Mouse (Mus musculus): Measurements from ENCODE around the gene Dohh. TPM values are rescaled to one million over a fixed set of nuclear protein-coding genes. Genes with fewer than 3 reads are reported as not detected.
A peak's percentile ranks its signal among the peaks of the same experiment; 100 is the strongest.

Gene Dohh
- polyA plus RNA-seq, 1 experiment from 2014 or later: 61.0 TPM

- 51% methylated on average over 18 of the region's 18 CpGs for WGBS
- Histone ChIP-seq H3K27me3 (ENCODE audit: control insufficient read depth, insufficient read depth, low read length) (0 out of 2 replicates have a peak, but pooled peaks cover 2% of the 10 kb centered on the region), H3K27ac (ENCODE audit: low read depth, low read length) (peak overlapping the region; percentile 46), H3K36me3 (ENCODE audit: control insufficient read depth, insufficient read depth, low read length) (peaks cover 5% of the 10 kb centered on the region; the same call in 1 of the 2 replicates), H3K9ac (replicated peaks; ENCODE audit: low read depth, low read length) (no peak overlapping the region), H3K4me1 (ENCODE audit: control insufficient read depth, insufficient read depth, low read length) (peaks cover 46% of the 10 kb centered on the region), H3K9me3 (ENCODE audit: control insufficient read depth, low read length) (no peaks in the 10 kb centered on the region), H3K4me3 (ENCODE audit: low read depth, low read length) (no peak overlapping the region), H3K4me2 (ENCODE audit: low read depth, low read length) (no peak overlapping the region)
- ATAC-seq (ENCODE audit: low read depth): no peak
Measured at GRCm38 (mm10) chr10:81411471-81412400, 27.5 kb downstream of the Dohh start.

- 0 out of 2 replicates have a peak, but pooled peaks cover 2% of the 10 kb centered on the region for H3K27me3 ChIP-seq (ENCODE audit: control insufficient read depth, insufficient read depth, low read length)
- H3K4me2 ChIP-seq (ENCODE audit: low read depth, low read length): no peak overlapping the region
- ATAC-seq (ENCODE audit: low read depth): no peak
- H3K9ac ChIP-seq (replicated peaks; ENCODE audit: low read depth, low read length): no peak overlapping the region
- 76% methylated on average over 16 of the region's 16 CpGs for WGBS
- no peaks in the 10 kb centered on the region for H3K9me3 ChIP-seq (ENCODE audit: control insufficient read depth, low read length)
- no peaks in the 10 kb centered on the region for H3K36me3 ChIP-seq (ENCODE audit: control insufficient read depth, insufficient read depth, low read length)
- peak overlapping the region; percentile 46 for H3K27ac ChIP-seq (ENCODE audit: low read depth, low read length)
- H3K4me1 ChIP-seq (ENCODE audit: control insufficient read depth, insufficient read depth, low read length): peaks cover 43% of the 10 kb centered on the region
- no peak overlapping the region for H3K4me3 ChIP-seq (ENCODE audit: low read depth, low read length)
Measured at GRCm38 (mm10) chr10:81412586-81413309, 28.5 kb downstream of the Dohh start.

- Histone ChIP-seq H3K36me3 (ENCODE audit: control insufficient read depth, insufficient read depth, low read length) (no peaks in the 10 kb centered on the region), H3K9me3 (ENCODE audit: control insufficient read depth, low read length) (no peaks in the 10 kb centered on the region), H3K4me1 (ENCODE audit: control insufficient read depth, insufficient read depth, low read length) (peaks cover 41% of the 10 kb centered on the region), H3K4me2 (ENCODE audit: low read depth, low read length) (no peak overlapping the region), H3K9ac (replicated peaks; ENCODE audit: low read depth, low read length) (0 out of 2 replicates have a peak overlapping the region, but pooled peaks have one; percentile 8), H3K27ac (ENCODE audit: low read depth, low read length) (no peak overlapping the region), H3K27me3 (ENCODE audit: control insufficient read depth, insufficient read depth, low read length) (no peaks in the 10 kb centered on the region), H3K4me3 (ENCODE audit: low read depth, low read length) (no peak overlapping the region)
- WGBS: 28% methylated on average over 26 of the region's 26 CpGs
- no peak for ATAC-seq (ENCODE audit: low read depth)
Measured at GRCm38 (mm10) chr10:81413310-81414261, 29.4 kb downstream of the Dohh start.

- H3K4me1 ChIP-seq (ENCODE audit: control insufficient read depth, insufficient read depth, low read length): peaks cover 41% of the 10 kb centered on the region
- no peak for ATAC-seq (ENCODE audit: low read depth)
- no peak overlapping the region for H3K27ac ChIP-seq (ENCODE audit: low read depth, low read length)
- H3K36me3 ChIP-seq (ENCODE audit: control insufficient read depth, insufficient read depth, low read length): no peaks in the 10 kb centered on the region
- H3K9me3 ChIP-seq (ENCODE audit: control insufficient read depth, low read length): no peaks in the 10 kb centered on the region
- H3K4me2 ChIP-seq (ENCODE audit: low read depth, low read length): no peak overlapping the region
- H3K9ac ChIP-seq (replicated peaks; ENCODE audit: low read depth, low read length): 0 out of 2 replicates have a peak overlapping the region, but pooled peaks have one; percentile 0
- H3K4me3 ChIP-seq (ENCODE audit: low read depth, low read length): no peak overlapping the region
- H3K27me3 ChIP-seq (ENCODE audit: control insufficient read depth, insufficient read depth, low read length): no peaks in the 10 kb centered on the region
Measured at GRCm38 (mm10) chr10:81414682-81415081, 30.5 kb downstream of the Dohh start.

- WGBS: 77% methylated on average over 5 of the region's 5 CpGs
- H3K4me2 ChIP-seq (ENCODE audit: low read depth, low read length): no peak overlapping the region
- no peaks in the 10 kb centered on the region for H3K9me3 ChIP-seq (ENCODE audit: control insufficient read depth, low read length)
- ATAC-seq (ENCODE audit: low read depth): no peak
- peaks cover 3% of the 10 kb centered on the region; the same call in 1 of the 2 replicates for H3K36me3 ChIP-seq (ENCODE audit: control insufficient read depth, insufficient read depth, low read length)
- no peak overlapping the region for H3K9ac ChIP-seq (replicated peaks; ENCODE audit: low read depth, low read length)
- H3K27me3 ChIP-seq (ENCODE audit: control insufficient read depth, insufficient read depth, low read length): no peaks in the 10 kb centered on the region
- no peak overlapping the region for H3K4me3 ChIP-seq (ENCODE audit: low read depth, low read length)
- peaks cover 41% of the 10 kb centered on the region for H3K4me1 ChIP-seq (ENCODE audit: control insufficient read depth, insufficient read depth, low read length)
- H3K27ac ChIP-seq (ENCODE audit: low read depth, low read length): no peak overlapping the region
Measured at GRCm38 (mm10) chr10:81415146-81415545, 30.9 kb downstream of the Dohh start.

- peaks cover 41% of the 10 kb centered on the region for H3K4me1 ChIP-seq (ENCODE audit: control insufficient read depth, insufficient read depth, low read length)
- H3K4me3 ChIP-seq (ENCODE audit: low read depth, low read length): no peak overlapping the region
- H3K27ac ChIP-seq (ENCODE audit: low read depth, low read length): no peak overlapping the region
- H3K9me3 ChIP-seq (ENCODE audit: control insufficient read depth, low read length): no peaks in the 10 kb centered on the region
- ATAC-seq (ENCODE audit: low read depth): no peak
- no peak overlapping the region for H3K9ac ChIP-seq (replicated peaks; ENCODE audit: low read depth, low read length)
- H3K27me3 ChIP-seq (ENCODE audit: control insufficient read depth, insufficient read depth, low read length): no peaks in the 10 kb centered on the region
- H3K4me2 ChIP-seq (ENCODE audit: low read depth, low read length): no peak overlapping the region
- 68% methylated on average over 17 of the region's 17 CpGs for WGBS
- H3K36me3 ChIP-seq (ENCODE audit: control insufficient read depth, insufficient read depth, low read length): peaks cover 4% of the 10 kb centered on the region; the same call in 1 of the 2 replicates
Measured at GRCm38 (mm10) chr10:81415549-81416310, 31.5 kb downstream of the Dohh start.

- Histone ChIP-seq H3K27ac (ENCODE audit: low read depth, low read length) (peak overlapping the region; percentile 31), H3K9ac (replicated peaks; ENCODE audit: low read depth, low read length) (peak overlapping the region; percentile 7; the same call in 1 of the 2 replicates), H3K27me3 (ENCODE audit: control insufficient read depth, insufficient read depth, low read length) (no peaks in the 10 kb centered on the region), H3K9me3 (ENCODE audit: control insufficient read depth, low read length) (no peaks in the 10 kb centered on the region), H3K36me3 (ENCODE audit: control insufficient read depth, insufficient read depth, low read length) (peaks cover 4% of the 10 kb centered on the region; the same call in 1 of the 2 replicates), H3K4me1 (ENCODE audit: control insufficient read depth, insufficient read depth, low read length) (peaks cover 31% of the 10 kb centered on the region), H3K4me3 (ENCODE audit: low read depth, low read length) (no peak overlapping the region; the same call in 1 of the 2 replicates), H3K4me2 (ENCODE audit: low read depth, low read length) (peak overlapping the region; percentile 39)
- 1% methylated on average over 21 of the region's 26 CpGs for WGBS
- ATAC-seq (ENCODE audit: low read depth): peak; percentile 73
Measured at GRCm38 (mm10) chr10:81416581-81417226, 32.5 kb downstream of the Dohh start.

All from neural tube, embryonic 14.5 days (tissue).